Mouse (Mus musculus): ENCODE measurements around the gene Pbx3. TPM values are rescaled to one million over a fixed set of nuclear protein-coding genes. Genes with fewer than 3 reads are reported as not detected.

Gene Pbx3
- total and polyA plus RNA-seq, 2 experiments from 2014 or later, result 62.3 to 105 TPM

- Histone ChIP-seq H3K4me1 (ENCODE audit: insufficient read depth, low read length) (no peaks in the 10 kb centered on the region), H3K27ac (ENCODE audit: low read depth, low read length) (no peak overlapping the region), H3K9ac (replicated peaks; ENCODE audit: low read length, poor library complexity, severe bottlenecking) (no peak overlapping the region), H3K36me3 (ENCODE audit: insufficient read depth, low read length) (no peaks in the 10 kb centered on the region), H3K4me2 (ENCODE audit: low read depth, low read length, poor library complexity, severe bottlenecking) (no peak overlapping the region), H3K9me3 (ENCODE audit: low read length) (no peaks in the 10 kb centered on the region), H3K27me3 (ENCODE audit: insufficient read depth, low read length) (no peaks in the 10 kb centered on the region), H3K4me3 (ENCODE audit: low read depth, low read length) (no peak overlapping the region)
- WGBS, result 81% methylated on average over 1 of the region's 1 CpGs
- TF ChIP-seq CTCF (IDR thresholded peaks at IDR 0.05), result no peak
- ATAC-seq (ENCODE audit: low FRiP score), result no peak
- DNase-seq (ENCODE audit: low spot score), result no peak
Observed at GRCm38 (mm10) chr2:34219150-34219549, 153.8 kb downstream of the Pbx3 start.

DNA sequence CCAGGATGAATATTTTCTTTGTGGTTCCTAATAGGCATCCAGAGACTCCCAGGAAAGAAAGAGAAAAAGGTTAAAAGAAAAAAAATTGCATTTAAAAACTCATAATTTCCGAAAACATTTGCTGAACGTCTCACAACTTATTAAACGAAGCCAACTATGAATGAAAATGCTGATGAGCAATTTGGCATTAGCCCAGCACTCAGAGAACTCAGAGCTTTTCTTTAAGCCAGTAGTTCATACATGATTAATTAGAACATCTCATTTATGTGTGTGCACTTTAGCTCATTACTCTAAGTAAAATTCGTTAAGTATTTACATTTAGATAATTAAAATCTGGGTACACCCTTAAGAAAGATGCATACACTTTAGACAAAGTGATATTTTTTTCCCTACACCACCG is 155.3 kb downstream of the Pbx3 start:
- H3K4me1 ChIP-seq (ENCODE audit: insufficient read depth, low read length), result no peaks in the 10 kb centered on the region
- H3K27ac ChIP-seq (ENCODE audit: low read depth, low read length), result no peak overlapping the region
- no peak for TF ChIP-seq CTCF (IDR thresholded peaks at IDR 0.05)
- no peak overlapping the region for H3K9ac ChIP-seq (replicated peaks; ENCODE audit: low read length, poor library complexity, severe bottlenecking)
- no peaks in the 10 kb centered on the region for H3K9me3 ChIP-seq (ENCODE audit: low read length)
- no peak for DNase-seq (ENCODE audit: low spot score)
- no peak overlapping the region for H3K4me3 ChIP-seq (ENCODE audit: low read depth, low read length)
- ATAC-seq (ENCODE audit: low FRiP score), result no peak
- H3K4me2 ChIP-seq (ENCODE audit: low read depth, low read length, poor library complexity, severe bottlenecking), result no peak overlapping the region
- H3K27me3 ChIP-seq (ENCODE audit: insufficient read depth, low read length), result no peaks in the 10 kb centered on the region
- 60% methylated on average over 5 of the region's 5 CpGs for WGBS
- H3K36me3 ChIP-seq (ENCODE audit: insufficient read depth, low read length), result no peaks in the 10 kb centered on the region

GRCm38 (mm10) chr2:34215496-34215895 is 157.4 kb downstream of the Pbx3 start:
- H3K4me2 ChIP-seq (ENCODE audit: low read depth, low read length, poor library complexity, severe bottlenecking), result no peak overlapping the region
- no peaks in the 10 kb centered on the region for H3K4me1 ChIP-seq (ENCODE audit: insufficient read depth, low read length)
- H3K27me3 ChIP-seq (ENCODE audit: insufficient read depth, low read length), result no peaks in the 10 kb centered on the region
- H3K9me3 ChIP-seq (ENCODE audit: low read length), result no peaks in the 10 kb centered on the region
- no peak overlapping the region for H3K4me3 ChIP-seq (ENCODE audit: low read depth, low read length)
- ATAC-seq (ENCODE audit: low FRiP score), result no peak
- H3K27ac ChIP-seq (ENCODE audit: low read depth, low read length), result no peak overlapping the region
- no peaks in the 10 kb centered on the region for H3K36me3 ChIP-seq (ENCODE audit: insufficient read depth, low read length)
- no peak for TF ChIP-seq CTCF (IDR thresholded peaks at IDR 0.05)
- no peak overlapping the region for H3K9ac ChIP-seq (replicated peaks; ENCODE audit: low read length, poor library complexity, severe bottlenecking)
- no peak for DNase-seq (ENCODE audit: low spot score)
- 81% methylated on average over 5 of the region's 5 CpGs for WGBS

- Histone ChIP-seq H3K9ac (replicated peaks; ENCODE audit: low read length, poor library complexity, severe bottlenecking) (no peak overlapping the region), H3K4me2 (ENCODE audit: low read depth, low read length, poor library complexity, severe bottlenecking) (no peak overlapping the region), H3K27ac (ENCODE audit: low read depth, low read length) (no peak overlapping the region), H3K4me1 (ENCODE audit: insufficient read depth, low read length) (no peaks in the 10 kb centered on the region), H3K4me3 (ENCODE audit: low read depth, low read length) (no peak overlapping the region), H3K9me3 (ENCODE audit: low read length) (no peaks in the 10 kb centered on the region), H3K27me3 (ENCODE audit: insufficient read depth, low read length) (no peaks in the 10 kb centered on the region), H3K36me3 (ENCODE audit: insufficient read depth, low read length) (no peaks in the 10 kb centered on the region)
- TF ChIP-seq CTCF (IDR thresholded peaks at IDR 0.05), result no peak
- no peak for ATAC-seq (ENCODE audit: low FRiP score)
- WGBS, result 83% methylated on average over 1 of the region's 1 CpGs
- DNase-seq (ENCODE audit: low spot score), result no peak
Observed at GRCm38 (mm10) chr2:34212418-34212817, 160.5 kb downstream of the Pbx3 start.

DNA sequence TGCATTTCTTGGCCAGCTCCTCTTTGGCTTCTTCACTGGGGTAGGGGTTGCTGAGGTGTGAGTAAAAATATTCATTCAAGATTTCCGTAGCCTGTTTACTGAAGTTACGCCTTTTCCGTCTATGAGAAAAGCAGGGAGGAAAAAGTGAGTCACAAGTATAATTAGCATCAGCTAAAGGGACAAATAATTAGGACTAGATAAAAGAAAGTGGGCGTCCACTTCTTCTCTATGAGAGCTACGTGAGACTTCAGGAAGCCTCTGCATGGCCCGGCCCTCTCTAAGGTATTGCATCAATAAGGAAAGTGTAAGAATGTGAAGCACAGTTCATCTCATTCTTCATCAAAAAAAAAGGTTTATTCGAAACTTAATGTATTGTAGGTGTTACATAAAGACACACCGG is 168.1 kb downstream of the Pbx3 start:
- no peaks in the 10 kb centered on the region for H3K27me3 ChIP-seq (ENCODE audit: insufficient read depth, low read length)
- DNase-seq (ENCODE audit: low spot score) (no peak), ATAC-seq (ENCODE audit: low FRiP score) (no peak)
- H3K4me1 ChIP-seq (ENCODE audit: insufficient read depth, low read length), result no peaks in the 10 kb centered on the region
- H3K9me3 ChIP-seq (ENCODE audit: low read length), result no peaks in the 10 kb centered on the region
- H3K27ac ChIP-seq (ENCODE audit: low read depth, low read length), result no peak overlapping the region
- no peak overlapping the region for H3K9ac ChIP-seq (replicated peaks; ENCODE audit: low read length, poor library complexity, severe bottlenecking)
- H3K4me3 ChIP-seq (ENCODE audit: low read depth, low read length), result no peak overlapping the region
- no peak for TF ChIP-seq CTCF (IDR thresholded peaks at IDR 0.05)
- WGBS, result 94% methylated on average over 8 of the region's 8 CpGs
- H3K4me2 ChIP-seq (ENCODE audit: low read depth, low read length, poor library complexity, severe bottlenecking), result no peak overlapping the region
- no peaks in the 10 kb centered on the region for H3K36me3 ChIP-seq (ENCODE audit: insufficient read depth, low read length)

- H3K9ac ChIP-seq (replicated peaks; ENCODE audit: low read length, poor library complexity, severe bottlenecking), result no peak overlapping the region
- H3K36me3 ChIP-seq (ENCODE audit: insufficient read depth, low read length), result no peaks in the 10 kb centered on the region
- no peaks in the 10 kb centered on the region for H3K27me3 ChIP-seq (ENCODE audit: insufficient read depth, low read length)
- TF ChIP-seq CTCF (IDR thresholded peaks at IDR 0.05), result no peak
- WGBS, result 93% methylated on average over 2 of the region's 2 CpGs
- H3K4me1 ChIP-seq (ENCODE audit: insufficient read depth, low read length), result no peaks in the 10 kb centered on the region
- no peak overlapping the region for H3K4me3 ChIP-seq (ENCODE audit: low read depth, low read length)
- no peaks in the 10 kb centered on the region for H3K9me3 ChIP-seq (ENCODE audit: low read length)
- no peak for ATAC-seq (ENCODE audit: low FRiP score)
- no peak for DNase-seq (ENCODE audit: low spot score)
- no peak overlapping the region for H3K4me2 ChIP-seq (ENCODE audit: low read depth, low read length, poor library complexity, severe bottlenecking)
- no peak overlapping the region for H3K27ac ChIP-seq (ENCODE audit: low read depth, low read length)
Observed at GRCm38 (mm10) chr2:34204325-34204724, 168.6 kb downstream of the Pbx3 start.
